Mouse (Mus musculus): ENCODE data around the gene Ranbp1.
"Not testable (repeated sequence)": the region's sequence is repeated elsewhere in the genome, so short reads cannot be mapped to it uniquely, and the experiment has no call there.

DNA sequence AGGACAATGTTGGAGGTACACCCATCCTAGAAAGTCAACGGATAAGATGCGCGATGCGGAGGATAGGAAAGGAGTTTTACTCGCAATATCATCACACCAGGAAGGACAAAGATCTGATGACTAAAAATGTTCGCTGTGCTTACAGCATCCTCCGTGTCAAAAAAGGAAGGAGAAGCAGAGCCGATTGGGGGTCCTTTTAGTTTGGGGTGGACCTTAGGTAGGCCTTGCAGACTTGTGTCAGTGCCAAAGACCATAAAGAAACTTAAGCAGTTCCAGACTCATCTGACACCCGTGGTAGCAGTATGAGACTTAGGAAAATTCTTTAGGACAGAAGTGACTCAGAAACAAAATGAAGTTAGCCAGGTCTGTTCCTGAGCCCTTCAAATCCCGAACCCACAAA lies 41.1 kb upstream of the Ranbp1 start:
- TF ChIP-seq GATA1, TAL1 (IDR thresholded peaks at IDR 0.05; ENCODE audit: low read length): not testable (repeated sequence)
